In genomic region chr5:138291638-138292037, GRCm38 (mm10) we compare ENCODE assay signal across 44 mouse cellular contexts. TPM values are rescaled to one million over a fixed set of nuclear protein-coding genes. Genes with fewer than 3 reads are reported as not detected.
"Had no signal": no experiment of that assay in that cellular context is flagged by ENCODE, and none has a peak within 500 bp of the region (broad histone marks: within the 10 kb centered on the region; RNA-seq: fewer than 3 reads in every experiment).

No protein-coding gene starts in this region.

- H3K4me1 ChIP-seq: heart, embryonic 10.5 days; heart, embryonic 12.5 days; heart, embryonic 13.5 days; heart, embryonic 15.5 days; hindbrain, embryonic 10.5 days; hindbrain, embryonic 12.5 days; hindbrain, embryonic 13.5 days; hindbrain, embryonic 15.5 days; kidney, embryonic 15.5 days had no signal

- H3K4me3 ChIP-seq: heart, embryonic 10.5 days; heart, embryonic 12.5 days; heart, embryonic 13.5 days; heart, embryonic 15.5 days; hindbrain, embryonic 10.5 days; hindbrain, embryonic 12.5 days; hindbrain, embryonic 13.5 days; hindbrain, embryonic 15.5 days; kidney, embryonic 15.5 days; layer of hippocampus, adult 2 months had no signal

- H3K9ac ChIP-seq: heart, embryonic 12.5 days; heart, embryonic 13.5 days; heart, embryonic 15.5 days; hindbrain, embryonic 12.5 days; hindbrain, embryonic 13.5 days; hindbrain, embryonic 14.5 days; hindbrain, embryonic 15.5 days; kidney, embryonic 15.5 days had no signal

- H3K4me2 ChIP-seq: heart, embryonic 11.5 days; heart, embryonic 12.5 days; heart, embryonic 13.5 days; heart, embryonic 15.5 days; hindbrain, embryonic 12.5 days; hindbrain, embryonic 13.5 days; hindbrain, embryonic 14.5 days; hindbrain, embryonic 15.5 days; kidney, embryonic 15.5 days had no signal

- H3K27me3 ChIP-seq: heart, embryonic 12.5 days; heart, embryonic 13.5 days; heart, embryonic 15.5 days; hindbrain, embryonic 12.5 days; hindbrain, embryonic 13.5 days; hindbrain, embryonic 15.5 days; kidney, embryonic 15.5 days had no signal

- H3K9me3 ChIP-seq: heart, embryonic 10.5 days; heart, embryonic 12.5 days; heart, embryonic 13.5 days; heart, embryonic 15.5 days; hindbrain, embryonic 10.5 days; hindbrain, embryonic 12.5 days; hindbrain, embryonic 13.5 days; hindbrain, embryonic 15.5 days; kidney, embryonic 15.5 days had no signal

- DNase-seq: heart, postnatal 10 days; heart, postnatal 14 days; heart, postnatal 36 days; heart, postnatal 4 days; kidney, adult 11 months; kidney, adult 18-20 months; kidney, adult 2 months; kidney, adult 8-10 months; kidney, adult 9 months; kidney, postnatal 10 days; kidney, postnatal 14 days; kidney, postnatal 25 days; kidney, postnatal 36 days; kidney, postnatal 4 days; layer of hippocampus, adult 9-11 months; layer of hippocampus, postnatal 36 days had no signal

- ATAC-seq: hindbrain, embryonic 16.5 days; hindbrain, postnatal 0 days; inflammation-experienced regulatory T-cells, adult 6 months; intestine, postnatal 0 days had no signal

- H3K27ac ChIP-seq: heart, embryonic 10.5 days; heart, embryonic 13.5 days; heart, embryonic 15.5 days; hindbrain, embryonic 10.5 days; hindbrain, embryonic 12.5 days; hindbrain, embryonic 13.5 days; hindbrain, embryonic 14.5 days; hindbrain, embryonic 15.5 days; hindbrain, postnatal 0 days; kidney, embryonic 15.5 days; kidney, postnatal 0 days; layer of hippocampus, adult 2 months had no signal

- H3K36me3 ChIP-seq: heart, embryonic 10.5 days; heart, embryonic 12.5 days; heart, embryonic 13.5 days; heart, embryonic 15.5 days; hindbrain, embryonic 10.5 days; hindbrain, embryonic 12.5 days; hindbrain, embryonic 13.5 days; kidney, embryonic 15.5 days had no signal

RNA-seq across cellular contexts. Expression of gene Stag3, which starts 11.6 kb away (rescaled TPM):
- total RNA-seq: heart, adult 8-10 months; heart, postnatal 25 days; heart, postnatal 36 days had no signal
- polyA plus RNA-seq: inflammation-experienced regulatory T-cells, adult 6 months had no signal

RNA-seq across cellular contexts. Expression of gene Gm43720, which starts 11.9 kb away (rescaled TPM):
- total RNA-seq: heart, adult 8-10 months; heart, postnatal 10 days; heart, postnatal 25 days; heart, postnatal 36 days; heart, postnatal 4 days; hematopoietic stem cell, adult 5-6 weeks; hindbrain, postnatal 0 days; layer of hippocampus, adult 18-20 months; layer of hippocampus, adult 8-10 months; layer of hippocampus, postnatal 10 days; layer of hippocampus, postnatal 25 days; layer of hippocampus, postnatal 36 days; left cerebral cortex, adult 18-20 months had no signal
- polyA plus RNA-seq: heart, embryonic 14.5 days; kidney, adult 2 months; kidney, embryonic 14.5 days; large intestine, adult 2 months had no signal

RNA-seq across cellular contexts. Expression of gene Gal3st4, which starts 19.0 kb away (rescaled TPM):
- total RNA-seq: hematopoietic stem cell, adult 5-6 weeks had no signal
